Mouse (Mus musculus): ENCODE results near the gene Decr2.

Gene Decr2

GRCm38 (mm10) chr17:26116503-26117258, 26.5 kb upstream of the Decr2 start:
- no peak for TF ChIP-seq GATA4 (IDR thresholded peaks at IDR 0.05; ENCODE audit: insufficient replicate concordance, low read length)

- TF ChIP-seq GATA4 (IDR thresholded peaks at IDR 0.05; ENCODE audit: insufficient replicate concordance, low read length) = no peak
Observed at GRCm38 (mm10) chr17:26115956-26116487, 25.9 kb upstream of the Decr2 start.

- TF ChIP-seq GATA4 (IDR thresholded peaks at IDR 0.05; ENCODE audit: insufficient replicate concordance, low read length) = no peak
Observed at GRCm38 (mm10) chr17:26115205-26115898, 25.2 kb upstream of the Decr2 start.

GRCm38 (mm10) chr17:26114061-26114460, 23.9 kb upstream of the Decr2 start:
- TF ChIP-seq GATA4 (IDR thresholded peaks at IDR 0.05; ENCODE audit: insufficient replicate concordance, low read length) = no peak

- no peak for TF ChIP-seq GATA4 (IDR thresholded peaks at IDR 0.05; ENCODE audit: insufficient replicate concordance, low read length)
Observed at GRCm38 (mm10) chr17:26113181-26113948, 23.2 kb upstream of the Decr2 start, which contains the start of gene Tmem8. Gene Tmem8, plus strand, starts transcription at chr17:26113299.

GRCm38 (mm10) chr17:26112751-26113150, 22.6 kb upstream of the Decr2 start:
- no peak for TF ChIP-seq GATA4 (IDR thresholded peaks at IDR 0.05; ENCODE audit: insufficient replicate concordance, low read length)

- TF ChIP-seq GATA4 (IDR thresholded peaks at IDR 0.05; ENCODE audit: insufficient replicate concordance, low read length) = no peak
Observed at GRCm38 (mm10) chr17:26111722-26112121, 21.6 kb upstream of the Decr2 start.

- TF ChIP-seq GATA4 (IDR thresholded peaks at IDR 0.05; ENCODE audit: insufficient replicate concordance, low read length) = no peak
Observed at GRCm38 (mm10) chr17:26111024-26111423, 20.9 kb upstream of the Decr2 start.

- no peak for TF ChIP-seq GATA4 (IDR thresholded peaks at IDR 0.05; ENCODE audit: insufficient replicate concordance, low read length)
Observed at GRCm38 (mm10) chr17:26110156-26110555, 20.0 kb upstream of the Decr2 start.

GRCm38 (mm10) chr17:26105619-26106018, 15.5 kb upstream of the Decr2 start:
- no peak for TF ChIP-seq GATA4 (IDR thresholded peaks at IDR 0.05; ENCODE audit: insufficient replicate concordance, low read length)

GRCm38 (mm10) chr17:26101478-26101877, 11.3 kb upstream of the Decr2 start:
- no peak for TF ChIP-seq GATA4 (IDR thresholded peaks at IDR 0.05; ENCODE audit: insufficient replicate concordance, low read length)

GRCm38 (mm10) chr17:26100166-26100565, 10.0 kb upstream of the Decr2 start:
- TF ChIP-seq GATA4 (IDR thresholded peaks at IDR 0.05; ENCODE audit: insufficient replicate concordance, low read length) = no peak

GRCm38 (mm10) chr17:26098461-26098860, 8.3 kb upstream of the Decr2 start:
- no peak for TF ChIP-seq GATA4 (IDR thresholded peaks at IDR 0.05; ENCODE audit: insufficient replicate concordance, low read length)

- no peak for TF ChIP-seq GATA4 (IDR thresholded peaks at IDR 0.05; ENCODE audit: insufficient replicate concordance, low read length)
Observed at GRCm38 (mm10) chr17:26095121-26095740, 5.1 kb upstream of the Decr2 start, which contains the start of gene Nme4. Gene Nme4, minus strand, starts transcription at chr17:26095602.

Data from liver, adult (tissue).